Mouse (Mus musculus) lung, postnatal 25 days (tissue): ENCODE results near the gene Ptpn14.
"Not testable (repeated sequence)": the region's sequence is repeated elsewhere in the genome, so short reads cannot be mapped to it uniquely, and the experiment has no call there.

Experiments used
- DNase-seq: peaks from one replicate; pipeline ENCODE4 v3.0.0; 2022; ENCODE audit warnings: low spot score

Gene Ptpn14

GRCm38 (mm10) chr1:189727884-189728783 is at the start of gene Ptpn14:
Ptpn14 (plus strand) TSS chr1:189728268.
- DNase-seq: peak; percentile 86

DNA sequence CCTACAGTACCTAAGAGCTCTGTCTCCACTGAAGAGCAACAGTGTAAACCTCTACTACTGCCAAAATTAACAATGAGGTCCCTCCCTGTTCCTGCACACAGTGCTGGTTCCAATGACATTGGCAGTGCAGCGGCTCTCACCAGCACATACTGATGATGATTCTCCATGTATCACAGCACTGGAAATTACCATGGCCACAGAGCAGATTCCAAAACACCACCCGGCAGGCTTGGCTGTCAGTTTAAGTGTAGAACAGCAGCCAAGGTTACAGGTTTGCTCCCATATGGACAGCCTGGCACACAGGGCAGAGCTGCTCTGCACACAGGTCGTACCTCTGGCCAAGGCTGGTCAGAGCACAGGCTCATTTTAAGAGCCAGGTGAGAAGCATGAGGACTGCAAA is 48.5 kb upstream of the Ptpn14 start:
- no peak for DNase-seq

DNA sequence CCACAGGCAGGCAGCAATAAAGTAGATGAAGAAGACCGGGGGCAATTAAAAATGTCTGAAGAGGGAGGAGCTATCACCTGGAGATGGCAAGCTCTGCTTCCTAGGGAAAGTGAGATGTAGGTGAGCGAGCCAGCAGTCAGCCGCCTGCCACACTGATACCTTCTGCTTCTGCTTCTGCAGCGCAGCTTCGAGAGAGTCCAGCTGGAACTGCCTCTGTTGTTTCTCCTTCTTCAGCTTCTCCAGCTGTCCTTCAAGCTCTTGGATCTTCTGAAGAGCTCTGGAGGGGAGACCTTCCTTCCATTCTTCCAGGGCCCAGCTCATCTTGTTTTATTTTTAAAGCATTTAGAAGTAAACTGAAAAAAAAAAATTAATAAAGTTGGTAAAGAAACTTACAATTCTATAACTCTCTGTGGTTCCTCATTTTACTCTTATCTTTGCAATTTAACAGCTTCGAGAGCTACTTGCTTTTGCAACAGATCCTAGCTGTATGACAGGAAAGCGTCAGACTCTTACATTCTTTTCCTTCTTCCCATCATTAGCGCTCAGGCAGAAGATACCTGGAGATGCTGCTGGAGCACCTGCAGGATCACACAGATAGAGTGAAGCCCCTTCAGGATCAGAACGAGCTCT is 43.2 kb upstream of the Ptpn14 start:
- DNase-seq: no peak

GRCm38 (mm10) chr1:189686025-189686424 is 42.0 kb upstream of the Ptpn14 start:
- no peak for DNase-seq

- peak; percentile 98 for DNase-seq
Measured at GRCm38 (mm10) chr1:189687654-189688387, 40.2 kb upstream of the Ptpn14 start, which contains the start of gene Cenpf. Cenpf (minus strand) TSS chr1:189688086.

GRCm38 (mm10) chr1:189688388-189688750 is 39.7 kb upstream of the Ptpn14 start:
- DNase-seq: no peak

DNA sequence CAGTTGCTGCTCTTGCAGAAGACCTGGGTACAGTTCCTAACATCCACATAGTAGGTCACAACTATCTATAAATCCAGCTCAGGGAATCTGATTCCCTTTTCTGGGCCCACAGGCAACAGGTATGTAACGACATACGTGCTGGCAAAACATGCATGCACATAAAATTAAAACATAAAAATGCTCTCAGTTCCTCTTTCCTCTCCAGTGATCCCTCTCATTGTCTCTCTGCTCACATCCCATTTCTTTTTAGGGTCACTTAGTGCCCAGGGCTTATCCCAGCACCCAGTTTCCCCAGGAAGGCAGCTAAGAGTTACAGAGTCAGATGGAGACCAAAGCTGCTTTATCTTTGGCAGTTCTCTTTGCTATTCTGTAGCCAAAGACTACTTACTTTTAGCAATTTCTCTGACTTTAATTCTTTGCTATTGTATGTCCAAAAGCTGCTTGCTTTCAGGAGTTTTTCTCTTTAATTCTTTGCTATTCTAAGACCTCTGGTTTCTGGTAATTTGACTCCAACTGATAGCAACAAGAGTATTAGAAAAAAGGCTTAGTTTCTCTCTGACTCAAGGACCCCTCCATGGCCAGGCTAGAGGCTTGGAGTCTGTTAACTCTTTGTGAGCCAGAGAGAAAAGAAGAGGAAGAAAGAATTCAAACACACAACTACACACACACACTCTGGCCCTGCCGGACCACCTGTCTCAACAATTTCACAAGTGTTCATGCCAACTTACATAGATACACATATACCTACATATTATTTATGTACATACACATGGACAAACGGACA is 38.8 kb upstream of the Ptpn14 start:
- no peak for DNase-seq

GRCm38 (mm10) chr1:189692442-189692841 is 35.6 kb upstream of the Ptpn14 start:
- DNase-seq: not testable (repeated sequence)

- no peak for DNase-seq
Measured at GRCm38 (mm10) chr1:189694391-189694790, 33.7 kb upstream of the Ptpn14 start.

- DNase-seq: no peak
Measured at GRCm38 (mm10) chr1:189695321-189695720, 32.7 kb upstream of the Ptpn14 start.

DNA sequence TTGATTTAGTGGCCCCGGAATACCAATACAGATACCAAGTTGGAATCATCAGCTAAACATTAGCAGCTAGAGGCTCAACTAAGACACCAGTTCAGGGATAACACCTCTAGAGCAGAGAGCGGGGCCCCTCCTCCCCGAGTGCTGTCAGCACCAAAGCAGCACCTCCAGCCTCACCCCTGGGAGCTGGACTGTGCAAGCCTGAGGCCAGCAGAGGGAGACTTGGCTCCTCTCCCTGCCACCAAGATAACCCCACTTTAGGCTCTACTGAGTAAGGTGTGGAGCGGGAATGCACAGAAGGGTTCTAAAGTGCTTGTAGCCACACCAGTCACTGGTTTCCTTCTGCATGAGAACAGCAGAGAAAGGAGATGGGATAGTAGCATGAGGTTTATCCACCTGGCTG is 29.7 kb upstream of the Ptpn14 start:
- peak; percentile 14 for DNase-seq

DNA sequence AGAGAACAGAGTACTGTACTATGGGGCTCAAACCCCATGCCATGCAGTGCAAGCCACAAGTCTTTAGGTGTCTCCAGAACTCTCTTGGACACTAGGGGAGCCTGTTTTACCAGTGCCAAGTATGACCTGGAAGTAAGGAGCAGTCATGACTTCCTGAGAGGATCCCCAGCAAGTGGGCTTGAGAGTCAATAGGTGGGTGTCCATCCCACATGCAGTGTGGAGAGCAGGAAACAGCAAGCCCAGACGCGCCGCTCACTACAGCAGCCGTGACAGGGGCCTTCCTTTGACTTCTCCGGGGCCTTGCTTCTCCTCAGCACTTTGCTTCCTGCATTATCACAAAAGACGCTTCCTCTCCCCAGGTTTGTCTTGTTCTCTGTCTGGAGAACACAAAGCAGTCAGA is 27.9 kb upstream of the Ptpn14 start:
- no peak for DNase-seq

GRCm38 (mm10) chr1:189700990-189701389 is 27.1 kb upstream of the Ptpn14 start:
- DNase-seq: peak; percentile 62

DNA sequence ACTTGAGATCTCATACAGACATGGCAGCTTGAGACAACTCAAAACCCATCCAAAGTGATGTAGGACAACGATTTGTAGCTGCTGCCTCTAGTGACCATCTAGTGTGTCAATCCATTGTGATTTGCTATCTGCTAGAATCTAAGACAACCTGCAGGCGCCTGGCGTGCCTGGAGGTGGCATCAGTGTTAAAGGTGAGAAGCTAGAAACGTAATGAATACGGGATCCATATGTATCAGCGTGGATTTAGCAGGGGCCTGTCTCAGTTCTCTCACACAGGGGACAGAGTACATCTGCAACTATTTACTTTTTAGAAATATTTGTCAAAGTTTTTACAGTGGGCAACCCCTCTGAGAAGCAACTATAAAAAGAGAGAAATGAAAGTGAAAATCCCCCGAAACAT is 24.9 kb upstream of the Ptpn14 start:
- DNase-seq: no peak

- DNase-seq: no peak
Measured at GRCm38 (mm10) chr1:189703591-189703990, 24.5 kb upstream of the Ptpn14 start.

- DNase-seq: no peak
Measured at GRCm38 (mm10) chr1:189706040-189706645, 21.9 kb upstream of the Ptpn14 start.

DNA sequence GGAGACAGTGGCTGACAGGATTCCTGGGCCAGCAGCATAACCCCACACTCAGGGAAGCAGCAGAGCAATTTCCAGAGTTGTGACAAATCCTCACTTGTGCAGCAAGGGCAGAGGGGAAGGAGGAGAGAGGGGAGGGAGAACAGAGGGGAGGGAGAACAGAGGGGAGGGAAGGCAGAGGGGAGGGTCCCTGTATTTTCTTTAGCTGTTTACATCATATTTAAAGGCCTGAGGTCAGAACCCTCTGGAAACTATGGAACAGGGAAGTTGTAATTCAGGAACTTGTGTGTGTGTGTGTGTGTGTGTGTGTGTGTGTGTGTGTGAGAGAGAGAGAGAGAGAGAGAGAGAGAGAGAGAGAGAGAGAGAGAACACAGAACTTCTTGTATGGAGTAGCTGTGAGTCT is 21.1 kb upstream of the Ptpn14 start:
- DNase-seq: no peak

DNA sequence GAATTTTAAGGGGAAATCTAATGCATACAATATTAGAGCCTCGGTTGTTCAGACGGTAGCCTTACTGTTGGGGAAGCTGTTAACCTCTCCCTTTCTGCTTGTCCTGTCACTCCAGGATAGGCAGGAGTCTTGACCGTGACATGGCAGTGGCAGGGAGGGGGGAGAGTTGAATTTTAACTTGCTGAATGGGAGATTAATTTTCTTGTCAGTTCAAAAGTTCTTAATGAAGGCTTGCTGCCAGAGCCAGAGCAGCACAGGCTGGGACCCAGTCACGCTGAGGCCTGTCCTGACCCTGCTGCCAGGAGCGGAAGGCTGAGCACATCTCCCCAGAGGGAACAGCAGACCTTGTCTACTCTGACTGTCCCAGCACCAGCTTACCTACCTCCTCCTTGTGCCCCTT is 20.6 kb upstream of the Ptpn14 start:
- DNase-seq: no peak

DNA sequence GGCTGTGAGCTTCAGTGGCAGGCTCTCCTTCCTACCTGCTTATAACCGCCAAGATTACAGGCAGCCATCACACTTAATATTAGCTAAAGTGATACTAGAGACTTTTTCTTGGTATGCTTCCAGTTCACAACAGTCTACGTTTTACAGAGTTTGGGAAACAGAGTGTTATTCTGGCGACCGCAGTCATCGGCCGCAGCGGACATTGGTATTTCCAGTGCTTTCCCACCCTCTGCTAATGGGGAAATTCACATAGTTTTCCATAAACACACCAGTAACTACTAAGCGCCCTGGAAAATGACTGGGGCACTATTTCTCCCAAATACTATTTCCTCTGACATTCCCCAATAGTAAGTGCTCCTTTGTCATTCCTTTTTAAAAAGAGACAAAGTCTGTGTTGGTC is 19.1 kb upstream of the Ptpn14 start:
- no peak for DNase-seq

DNA sequence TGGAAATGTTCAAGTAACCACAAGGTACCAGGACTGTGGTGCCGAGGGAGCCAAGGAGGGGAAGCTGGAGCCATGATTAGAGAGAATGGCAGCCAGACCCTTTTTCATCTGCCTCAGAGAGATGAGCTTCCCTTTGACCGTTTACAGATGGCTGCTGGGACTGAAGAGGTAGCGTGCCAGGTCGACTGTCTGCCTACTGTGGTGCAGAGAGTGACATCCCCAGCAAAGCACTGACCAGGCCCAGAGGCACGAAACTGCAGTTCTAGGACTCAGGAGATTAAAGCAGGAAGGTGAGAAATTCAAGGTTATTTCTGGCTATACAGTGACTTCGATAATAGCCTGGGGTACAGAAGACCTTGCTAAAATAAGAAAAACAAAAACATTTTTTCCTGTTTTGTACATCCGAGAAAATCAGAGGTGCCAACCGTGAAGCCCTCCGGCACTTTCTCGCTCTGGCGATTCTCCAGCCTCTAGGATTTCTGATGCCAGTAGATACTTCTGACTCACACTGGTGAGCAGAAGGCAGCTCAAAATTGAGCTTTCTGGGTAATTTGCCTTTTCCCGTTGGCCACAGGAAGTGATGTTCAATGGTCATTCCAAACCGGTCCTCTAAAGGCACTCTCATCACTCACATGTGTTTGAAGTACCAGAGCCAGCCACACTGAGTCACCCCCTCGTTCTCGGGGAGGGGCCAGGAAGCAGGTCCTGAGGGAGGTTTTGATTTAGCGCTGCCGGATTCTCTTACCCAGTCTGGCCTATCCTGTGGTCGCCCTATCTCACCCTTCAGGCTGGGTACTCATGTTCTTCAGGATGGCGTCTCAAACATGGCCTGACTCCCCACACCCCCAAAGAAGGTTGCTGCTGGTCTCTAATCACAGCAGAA is 11.9 kb upstream of the Ptpn14 start:
- no peak for DNase-seq

DNA sequence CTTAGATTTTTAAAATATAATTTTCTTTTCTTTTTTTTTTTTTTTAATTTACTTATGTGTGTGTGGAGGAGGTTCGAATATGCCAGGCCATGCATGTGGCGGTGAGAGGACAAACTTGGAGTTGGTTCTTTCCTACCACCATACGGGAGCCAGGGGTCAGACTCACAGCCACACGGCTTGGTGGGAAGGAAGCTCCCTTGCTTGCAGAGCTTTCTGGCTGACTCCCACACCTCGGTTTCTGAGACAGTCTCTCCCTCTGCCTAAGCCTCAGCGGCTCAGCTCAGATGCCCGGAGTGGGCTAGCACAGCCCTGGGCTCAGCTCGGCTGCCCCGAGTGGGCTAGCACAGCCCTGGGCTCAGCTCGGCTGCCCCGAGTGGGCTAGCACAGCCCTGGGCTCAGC is 10.5 kb upstream of the Ptpn14 start:
- no peak for DNase-seq
